Mouse (Mus musculus) heart, postnatal 4 days (tissue): Measurements from ENCODE around the gene Fam131a. TPM values are rescaled to one million over a fixed set of nuclear protein-coding genes. Genes with fewer than 3 reads are reported as not detected.

ENCODE experiments used
- DNase-seq: peaks from one replicate; pipeline ENCODE4 v3.0.0; 2021
- total RNA-seq, 2 experiments: library from RNA; stranded (reverse); gene quantifications; 2 replicates each; pipeline ENCODE4 v1.2.3; 2021

Fam131a gene
- total RNA-seq, 2 experiments from 2014 or later: 10.0 to 13.8 TPM

- DNase-seq: peak; percentile 95
These were observed 2.7 kb downstream of the Fam131a start for GRCm38 (mm10) chr16:20695622-20696323.

- no peak for DNase-seq
These were observed 6.2 kb downstream of the Fam131a start for GRCm38 (mm10) chr16:20699266-20699665.

GRCm38 (mm10) chr16:20700036-20700435, 7.0 kb downstream of the Fam131a start:
- DNase-seq: peak; percentile 33

- no peak for DNase-seq
These were observed 8.3 kb downstream of the Fam131a start for GRCm38 (mm10) chr16:20701316-20701715.

- no peak for DNase-seq
These were observed 8.9 kb downstream of the Fam131a start for GRCm38 (mm10) chr16:20701729-20702521.

GRCm38 (mm10) chr16:20702522-20702893, 9.5 kb downstream of the Fam131a start:
- peak; percentile 87 for DNase-seq

GRCm38 (mm10) chr16:20703071-20703470, 10.0 kb downstream of the Fam131a start:
- no peak for DNase-seq

GRCm38 (mm10) chr16:20703699-20704400, 10.8 kb downstream of the Fam131a start:
- no peak for DNase-seq

- DNase-seq: no peak
These were observed 12.7 kb downstream of the Fam131a start for GRCm38 (mm10) chr16:20705786-20706185.

GRCm38 (mm10) chr16:20706407-20707055, 13.5 kb downstream of the Fam131a start:
- no peak for DNase-seq

- DNase-seq: no peak
These were observed 15.3 kb downstream of the Fam131a start for GRCm38 (mm10) chr16:20708220-20708938.

- peak; percentile 56 for DNase-seq
These were observed 16.1 kb downstream of the Fam131a start for GRCm38 (mm10) chr16:20708939-20709734.

GRCm38 (mm10) chr16:20710370-20710769, 17.3 kb downstream of the Fam131a start:
- DNase-seq: no peak

- DNase-seq: no peak
These were observed 17.8 kb downstream of the Fam131a start for GRCm38 (mm10) chr16:20710810-20711209.

- DNase-seq: no peak
These were observed 19.1 kb downstream of the Fam131a start for GRCm38 (mm10) chr16:20712190-20712589.

- DNase-seq: no peak
These were observed 19.8 kb downstream of the Fam131a start for GRCm38 (mm10) chr16:20712889-20713288.

GRCm38 (mm10) chr16:20714307-20715080, 21.5 kb downstream of the Fam131a start:
- no peak for DNase-seq

GRCm38 (mm10) chr16:20715161-20715560, 22.1 kb downstream of the Fam131a start:
- no peak for DNase-seq

- no peak for DNase-seq
These were observed 22.5 kb downstream of the Fam131a start for GRCm38 (mm10) chr16:20715566-20715965.
